Mouse (Mus musculus) midbrain, embryonic 14.5 days (tissue): Measurements from ENCODE around the gene Tiam1. TPM values are rescaled to one million over a fixed set of nuclear protein-coding genes. Genes with fewer than 3 reads are reported as not detected.

ENCODE experiments used
- ATAC-seq: fragments of 200-750 bp; cut with Nextera tagmentation; 2 replicates; pipeline ENCODE4 v1.8.0; 2017; ENCODE audit warnings: moderate number of reproducible peaks, moderate library complexity; ENCODE audit not compliant: low FRiP score, low TSS enrichment
- DNase-seq: peaks from one replicate; pipeline ENCODE4 v3.0.0-alpha.2; 2015
- H3K27ac ChIP-seq: fragments of 300-500 bp; sonication (generic); replicated peaks from 2 replicates; pipeline ENCODE4 v1.5.1; 2014; ENCODE audit warnings: mild to moderate bottlenecking, low read depth, low read length, moderate library complexity
- H3K27me3 ChIP-seq: fragments of 300-500 bp; sonication (generic); 2 replicates; pipeline ENCODE4 v1.6.1; 2014; ENCODE audit warnings: low read length, control low read depth, mixed read lengths; ENCODE audit not compliant: control insufficient read depth, insufficient read depth
- H3K36me3 ChIP-seq: fragments of 300-500 bp; sonication (generic); 2 replicates; pipeline ENCODE4 v1.6.1; 2014; ENCODE audit warnings: low read length, control low read depth; ENCODE audit not compliant: control insufficient read depth, insufficient read depth
- H3K4me1 ChIP-seq: fragments of 300-500 bp; sonication (generic); 2 replicates; pipeline ENCODE4 v1.6.1; 2014; ENCODE audit warnings: mild to moderate bottlenecking, antibody characterized with exemption, low read length, control low read depth; ENCODE audit not compliant: control insufficient read depth, insufficient read depth
- H3K4me2 ChIP-seq: fragments of 300-500 bp; sonication (generic); 2 replicates; pipeline ENCODE4 v1.6.1; 2014; ENCODE audit warnings: mild to moderate bottlenecking, low read length, moderate library complexity
- H3K4me3 ChIP-seq: fragments of 300-500 bp; sonication (generic); replicated peaks from 2 replicates; pipeline ENCODE4 v1.5.1; 2014; ENCODE audit warnings: low read depth, low read length
- H3K9ac ChIP-seq: fragments of 300-500 bp; sonication (generic); replicated peaks from 2 replicates; pipeline ENCODE4 v1.6.1; 2014; ENCODE audit warnings: mild to moderate bottlenecking, low read length, moderate library complexity
- H3K9me3 ChIP-seq: fragments of 300-500 bp; sonication (generic); 2 replicates; pipeline ENCODE4 v1.6.1; 2016; ENCODE audit warnings: low read length, control low read depth, mixed read lengths; ENCODE audit not compliant: control insufficient read depth
- WGBS: fragments of 180-500 bp; shearing (Covaris S2); extraction: QIAGEN DNeasy Blood & Tissue Kit; methylation state at CpG from one replicate; pipeline ENCODE4 v1.1.7; 2014; 5-methylcytosine and 5-hydroxymethylcytosine counted together
- polyA plus RNA-seq: library from polyadenylated mRNA; unstranded; fragments of >200 nt; fragmentation: Nextera tagmentation; extraction: Ambion mirVana; gene quantifications from 2 replicates; pipeline ENCODE4 v1.2.1, GENCODE M21; 2014

Gene Tiam1
- polyA plus RNA-seq, 1 experiment from 2014 or later = 34.6 TPM

- DNase-seq (no peak), ATAC-seq (no peak)
- Histone ChIP-seq H3K4me1 (no peaks in the 10 kb centered on the region), H3K27me3 (no peaks in the 10 kb centered on the region), H3K27ac (no peak overlapping the region), H3K36me3 (no peaks in the 10 kb centered on the region), H3K9me3 (no peaks in the 10 kb centered on the region), H3K4me3 (no peak overlapping the region), H3K9ac (no peak overlapping the region), H3K4me2 (no peak overlapping the region)
- WGBS = 79% methylated on average over 6 of the region's 6 CpGs
Observed at GRCm38 (mm10) chr16:90025526-90026172, 117.9 kb downstream of the Tiam1 start.

- no peak for ATAC-seq
- H3K4me2 ChIP-seq = no peak overlapping the region
- no peak overlapping the region for H3K9ac ChIP-seq
- no peak overlapping the region for H3K27ac ChIP-seq
- 93% methylated on average over 8 of the region's 8 CpGs for WGBS
- no peaks in the 10 kb centered on the region for H3K27me3 ChIP-seq
- no peak for DNase-seq
- H3K4me1 ChIP-seq = no peaks in the 10 kb centered on the region
- no peaks in the 10 kb centered on the region for H3K9me3 ChIP-seq
- no peak overlapping the region for H3K4me3 ChIP-seq
- no peaks in the 10 kb centered on the region for H3K36me3 ChIP-seq
Observed at GRCm38 (mm10) chr16:90023665-90024010, 119.9 kb downstream of the Tiam1 start.

GRCm38 (mm10) chr16:90022932-90023664 is 120.5 kb downstream of the Tiam1 start:
- no peak overlapping the region for H3K27ac ChIP-seq
- no peak for ATAC-seq
- no peaks in the 10 kb centered on the region for H3K4me1 ChIP-seq
- WGBS = 88% methylated on average over 18 of the region's 18 CpGs
- no peaks in the 10 kb centered on the region for H3K36me3 ChIP-seq
- no peaks in the 10 kb centered on the region for H3K9me3 ChIP-seq
- no peak overlapping the region for H3K4me2 ChIP-seq
- DNase-seq = no peak
- no peak overlapping the region for H3K4me3 ChIP-seq
- H3K9ac ChIP-seq = no peak overlapping the region
- H3K27me3 ChIP-seq = no peaks in the 10 kb centered on the region

DNA sequence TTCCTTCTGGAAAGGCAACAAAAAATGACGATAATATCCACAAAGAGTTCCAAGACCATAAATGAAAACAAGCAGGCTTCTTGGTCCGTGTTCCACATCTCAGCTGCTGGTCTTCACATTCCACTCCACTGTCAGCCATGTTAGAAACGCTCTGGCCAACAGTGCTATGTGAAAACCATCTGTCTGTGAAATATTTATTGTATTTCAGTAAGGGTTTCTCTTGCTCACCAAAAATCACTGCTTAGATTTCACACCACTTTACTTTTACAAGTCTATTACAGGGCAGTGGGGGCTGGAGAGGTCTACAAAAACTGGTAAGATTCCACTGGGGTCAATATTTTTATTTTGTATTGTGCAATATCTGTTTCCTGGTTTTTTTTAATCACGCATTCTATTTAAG is 127.5 kb downstream of the Tiam1 start:
- Histone ChIP-seq H3K36me3 (no peaks in the 10 kb centered on the region), H3K27me3 (no peaks in the 10 kb centered on the region), H3K9ac (no peak overlapping the region), H3K9me3 (no peaks in the 10 kb centered on the region), H3K4me2 (no peak overlapping the region), H3K27ac (no peak overlapping the region), H3K4me1 (peaks cover 4% of the 10 kb centered on the region; the same call in 1 of the 2 replicates), H3K4me3 (no peak overlapping the region)
- WGBS = 84% methylated on average over 4 of the region's 4 CpGs
- ATAC-seq (no peak), DNase-seq (no peak)

- no peak overlapping the region for H3K27ac ChIP-seq
- H3K4me1 ChIP-seq = peaks cover 4% of the 10 kb centered on the region; the same call in 1 of the 2 replicates
- 92% methylated on average over 9 of the region's 9 CpGs for WGBS
- H3K9ac ChIP-seq = no peak overlapping the region
- DNase-seq (no peak), ATAC-seq (no peak)
- no peaks in the 10 kb centered on the region for H3K9me3 ChIP-seq
- no peak overlapping the region for H3K4me3 ChIP-seq
- H3K4me2 ChIP-seq = no peak overlapping the region
- H3K36me3 ChIP-seq = no peaks in the 10 kb centered on the region
- H3K27me3 ChIP-seq = no peaks in the 10 kb centered on the region
Observed at GRCm38 (mm10) chr16:90014596-90014995, 129.0 kb downstream of the Tiam1 start.

DNA sequence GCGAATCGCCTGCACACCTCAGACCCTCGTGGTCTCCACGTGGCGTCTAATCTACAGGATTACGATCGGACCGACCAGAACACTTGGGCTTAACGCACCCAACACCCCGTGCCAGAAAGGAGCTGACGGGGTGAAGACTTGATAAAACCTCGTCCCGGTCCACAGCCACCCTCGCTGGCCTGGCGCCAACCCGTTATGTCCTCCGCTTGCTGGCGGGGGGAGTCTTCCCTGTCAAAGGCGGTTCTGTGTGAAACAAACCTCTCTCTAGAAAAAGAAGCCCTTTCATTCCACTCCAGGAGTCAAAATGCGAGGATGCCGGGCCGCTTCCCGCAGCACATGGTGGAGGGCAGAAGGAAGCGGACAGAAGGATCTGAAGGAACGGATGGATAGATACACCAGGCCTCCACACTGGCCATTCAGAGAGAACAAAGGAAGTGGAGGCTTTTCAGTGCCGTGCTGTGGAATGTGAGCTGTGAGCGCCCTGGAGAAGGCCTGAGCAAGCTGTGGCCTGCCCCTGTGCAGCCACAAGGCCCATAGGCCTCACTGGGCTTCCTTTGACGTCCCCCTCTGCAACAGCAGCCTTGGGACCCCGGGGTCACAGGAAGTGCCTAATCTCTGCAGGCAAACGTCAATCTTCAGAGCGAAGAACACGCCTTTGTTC is 131.9 kb downstream of the Tiam1 start:
- Histone ChIP-seq H3K27ac (peak overlapping the region; percentile 45; the same call in 1 of the 2 replicates), H3K4me2 (no peak overlapping the region), H3K27me3 (no peaks in the 10 kb centered on the region), H3K9ac (0 out of 2 replicates have a peak overlapping the region, but pooled peaks have one; percentile 26), H3K4me3 (no peak overlapping the region), H3K9me3 (no peaks in the 10 kb centered on the region), H3K4me1 (peaks cover 4% of the 10 kb centered on the region; the same call in 1 of the 2 replicates), H3K36me3 (no peaks in the 10 kb centered on the region)
- peak; percentile 48 for DNase-seq
- 61% methylated on average over 32 of the region's 32 CpGs for WGBS
- ATAC-seq = no peak; the same call in 1 of the 2 replicates

- Histone ChIP-seq H3K9me3 (no peaks in the 10 kb centered on the region), H3K4me3 (no peak overlapping the region), H3K27ac (no peak overlapping the region), H3K9ac (no peak overlapping the region), H3K36me3 (no peaks in the 10 kb centered on the region), H3K4me2 (no peak overlapping the region), H3K27me3 (no peaks in the 10 kb centered on the region), H3K4me1 (peaks cover 4% of the 10 kb centered on the region; the same call in 1 of the 2 replicates)
- WGBS = 82% methylated on average over 6 of the region's 6 CpGs
- ATAC-seq = no peak
- DNase-seq = no peak
Observed at GRCm38 (mm10) chr16:90008504-90008903, 135.1 kb downstream of the Tiam1 start.

- no peaks in the 10 kb centered on the region for H3K9me3 ChIP-seq
- H3K9ac ChIP-seq = no peak overlapping the region
- peaks cover 4% of the 10 kb centered on the region; the same call in 1 of the 2 replicates for H3K4me1 ChIP-seq
- no peak overlapping the region for H3K4me2 ChIP-seq
- H3K4me3 ChIP-seq = no peak overlapping the region
- no peak overlapping the region for H3K27ac ChIP-seq
- H3K27me3 ChIP-seq = no peaks in the 10 kb centered on the region
- 91% methylated on average over 13 of the region's 13 CpGs for WGBS
- no peaks in the 10 kb centered on the region for H3K36me3 ChIP-seq
- no peak for DNase-seq
- no peak for ATAC-seq
Observed at GRCm38 (mm10) chr16:90007391-90007977, 136.1 kb downstream of the Tiam1 start.
